Mouse (Mus musculus) G1E (cell line): Measurements from ENCODE around the gene Arl1. TPM values are rescaled to one million over a fixed set of nuclear protein-coding genes. Genes with fewer than 3 reads are reported as not detected.
"Not testable (repeated sequence)": the region's sequence is repeated elsewhere in the genome, so short reads cannot be mapped to it uniquely, and the experiment has no call there.

Source experiments
- ATAC-seq: 2 replicates; pipeline ENCODE4 v1.8.0; 2016; ENCODE audit warnings: mild to moderate bottlenecking; ENCODE audit not compliant: insufficient number of reproducible peaks, poor library complexity, low FRiP score, severe bottlenecking; ENCODE audit errors: extremely low read depth
- DNase-seq: peaks from one replicate; pipeline ENCODE4 v3.0.0; 2012; ENCODE audit warnings: low spot score
- H3K27me3 ChIP-seq: 2 replicates; pipeline ENCODE4 v1.6.1; 2012; ENCODE audit warnings: mild to moderate bottlenecking, low read length, inconsistent platforms; ENCODE audit not compliant: insufficient read depth
- H3K36me3 ChIP-seq: replicated peaks from 2 replicates; pipeline ENCODE3; 2012; ENCODE audit warnings: mild to moderate bottlenecking, inconsistent platforms
- H3K4me1 ChIP-seq: 2 replicates; pipeline ENCODE4 v1.6.1; 2012; ENCODE audit warnings: low read depth, low read length, inconsistent platforms, mixed read lengths; ENCODE audit not compliant: insufficient read depth
- H3K4me3 ChIP-seq: 2 replicates; pipeline ENCODE4 v1.5.1; 2012; ENCODE audit warnings: low read depth, mild to moderate bottlenecking, inconsistent platforms, low read length, moderate library complexity, mixed read lengths
- H3K9me3 ChIP-seq: replicated peaks from 2 replicates; pipeline ENCODE4 v1.6.1; 2012; ENCODE audit warnings: inconsistent platforms
- CTCF ChIP-seq: IDR thresholded peaks from 2 replicates; pipeline ENCODE4 v1.5.1; 2012; ENCODE audit warnings: low read depth, low read length, inconsistent platforms, mixed read lengths
- GATA1 ChIP-seq: IDR thresholded peaks from 2 replicates; pipeline ENCODE4 v1.6.1; 2012; ENCODE audit warnings: borderline replicate concordance, low read length, inconsistent platforms, mixed read lengths
- GATA2 ChIP-seq: IDR thresholded peaks from 2 replicates; pipeline ENCODE4 v1.6.1; 2012; ENCODE audit warnings: low read depth, low read length, inconsistent platforms, borderline replicate concordance
- POLR2AphosphoS5 ChIP-seq: IDR thresholded peaks from 2 replicates; pipeline ENCODE4 v1.6.1; 2012; ENCODE audit warnings: low read depth, low read length, inconsistent platforms; ENCODE audit not compliant: insufficient replicate concordance
- TAL1 ChIP-seq: conservative IDR thresholded peaks from 2 replicates; pipeline ENCODE4 v1.6.1; 2012; ENCODE audit warnings: low read depth, low read length, inconsistent platforms, mixed read lengths
- polyA plus RNA-seq: library from polyadenylated mRNA; stranded (reverse); fragments of >175 nt; gene quantifications from 2 replicates; pipeline ENCODE4 v1.2.3, GENCODE M21; 2012
- total RNA-seq, 2 experiments: library from RNA; stranded (forward) in 1 of 2; stranded (reverse) in 1 of 2; fragments of 200-1000 nt in 1 of 2; fragments of >200 nt in 1 of 2; fragmentation: Nextera tagmentation in 1 of 2; gene quantifications; 2 replicates each; pipeline ENCODE4 v1.2.3; 2014 to 2017

Gene Arl1
- total and polyA plus RNA-seq, 3 experiments: 30.2 to 89.3 (median 76.5) TPM

DNA sequence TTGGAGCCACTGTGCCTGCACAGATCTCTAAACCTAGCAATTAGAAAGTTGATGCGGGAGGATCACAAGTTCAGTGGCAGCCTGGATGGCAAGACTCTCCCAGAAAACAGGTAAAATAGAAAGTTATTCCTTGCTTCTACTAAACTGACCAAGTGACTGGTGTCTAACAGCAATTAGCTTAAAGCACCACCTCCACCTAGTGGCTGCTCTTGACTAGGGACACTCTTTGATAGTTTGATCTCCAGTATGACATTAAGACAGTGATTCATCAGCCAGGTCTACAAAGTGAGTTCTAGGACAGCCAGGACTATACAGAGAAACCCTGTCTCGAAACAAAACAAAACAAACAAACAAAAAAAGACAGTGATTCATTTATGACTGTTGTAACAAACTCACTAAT lies 5.3 kb upstream of the Arl1 start:
- DNase-seq: no peak

DNA sequence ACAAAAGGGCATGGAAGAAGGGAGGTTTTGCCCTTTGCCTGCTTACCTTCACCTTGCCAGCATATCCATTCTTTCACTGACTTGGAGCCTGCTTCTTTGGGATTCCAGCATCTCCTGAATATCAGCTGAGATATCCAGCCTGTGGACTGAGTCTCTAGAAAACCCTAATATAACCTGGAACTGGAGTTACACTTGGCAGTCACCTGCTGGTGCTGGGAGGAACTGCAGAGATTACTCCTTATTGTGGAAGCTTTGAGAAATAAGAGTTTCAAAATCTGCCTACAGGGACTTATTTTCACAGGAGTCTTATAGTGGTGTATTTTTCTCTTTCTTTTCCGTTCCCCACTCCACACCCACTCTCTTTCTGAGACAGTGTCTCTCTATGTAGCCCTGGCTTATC lies 3.5 kb upstream of the Arl1 start:
- DNase-seq: no peak
- H3K4me1 ChIP-seq: peaks cover 15% of the 10 kb centered on the region
- no peaks in the 10 kb centered on the region for H3K9me3 ChIP-seq
- no peaks in the 10 kb centered on the region for H3K36me3 ChIP-seq
- no peak for ATAC-seq
- TF ChIP-seq POLR2AphosphoS5 (no peak), TAL1 (no peak), GATA1 (no peak), CTCF (peak; percentile 26; the same call in 1 of the 2 replicates), GATA2 (no peak)
- peaks cover 19% of the 10 kb centered on the region for H3K27me3 ChIP-seq
- H3K4me3 ChIP-seq: no peak overlapping the region

More for the DNA sequence above, 5.3 kb upstream of the Arl1 start:
- Histone ChIP-seq H3K36me3 (no peaks in the 10 kb centered on the region), H3K4me1 (peaks cover 6% of the 10 kb centered on the region), H3K27me3 (peaks cover 29% of the 10 kb centered on the region), H3K9me3 (no peaks in the 10 kb centered on the region), H3K4me3 (no peak overlapping the region)
- TF ChIP-seq TAL1: no peak
- no peak for TF ChIP-seq GATA2
- no peak for TF ChIP-seq CTCF
- TF ChIP-seq POLR2AphosphoS5: no peak
- no peak for TF ChIP-seq GATA1
- ATAC-seq: peak; percentile 67; the same call in 1 of the 2 replicates

DNA sequence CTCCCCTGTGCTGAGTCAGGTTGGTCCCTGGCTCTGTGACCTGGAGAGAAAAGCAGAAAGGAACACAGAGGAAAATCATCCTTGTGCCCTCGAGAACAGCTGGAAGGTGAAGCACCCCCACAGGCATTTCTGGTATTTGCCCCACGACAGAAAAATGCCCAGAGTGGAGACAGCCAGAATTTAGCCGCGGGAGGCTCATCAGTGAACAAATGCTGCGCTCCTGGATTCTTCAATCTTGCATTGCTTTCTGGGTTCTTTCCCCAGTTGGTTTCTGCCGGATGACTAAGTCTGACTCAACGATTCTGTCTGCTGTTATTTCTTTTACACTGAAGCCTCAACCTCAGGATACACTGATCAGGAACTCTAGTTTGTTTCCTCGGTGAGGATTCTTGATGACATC lies 2.5 kb upstream of the Arl1 start:
- no peaks in the 10 kb centered on the region for H3K9me3 ChIP-seq
- ATAC-seq (no peak), DNase-seq (no peak)
- H3K4me1 ChIP-seq: peaks cover 23% of the 10 kb centered on the region
- H3K4me3 ChIP-seq: no peak overlapping the region
- no peak for TF ChIP-seq GATA1
- no peak for TF ChIP-seq POLR2AphosphoS5
- TF ChIP-seq GATA2: no peak
- no peak for TF ChIP-seq CTCF
- TF ChIP-seq TAL1: no peak
- H3K27me3 ChIP-seq: peaks cover 12% of the 10 kb centered on the region
- H3K36me3 ChIP-seq: peaks cover 3% of the 10 kb centered on the region

DNA sequence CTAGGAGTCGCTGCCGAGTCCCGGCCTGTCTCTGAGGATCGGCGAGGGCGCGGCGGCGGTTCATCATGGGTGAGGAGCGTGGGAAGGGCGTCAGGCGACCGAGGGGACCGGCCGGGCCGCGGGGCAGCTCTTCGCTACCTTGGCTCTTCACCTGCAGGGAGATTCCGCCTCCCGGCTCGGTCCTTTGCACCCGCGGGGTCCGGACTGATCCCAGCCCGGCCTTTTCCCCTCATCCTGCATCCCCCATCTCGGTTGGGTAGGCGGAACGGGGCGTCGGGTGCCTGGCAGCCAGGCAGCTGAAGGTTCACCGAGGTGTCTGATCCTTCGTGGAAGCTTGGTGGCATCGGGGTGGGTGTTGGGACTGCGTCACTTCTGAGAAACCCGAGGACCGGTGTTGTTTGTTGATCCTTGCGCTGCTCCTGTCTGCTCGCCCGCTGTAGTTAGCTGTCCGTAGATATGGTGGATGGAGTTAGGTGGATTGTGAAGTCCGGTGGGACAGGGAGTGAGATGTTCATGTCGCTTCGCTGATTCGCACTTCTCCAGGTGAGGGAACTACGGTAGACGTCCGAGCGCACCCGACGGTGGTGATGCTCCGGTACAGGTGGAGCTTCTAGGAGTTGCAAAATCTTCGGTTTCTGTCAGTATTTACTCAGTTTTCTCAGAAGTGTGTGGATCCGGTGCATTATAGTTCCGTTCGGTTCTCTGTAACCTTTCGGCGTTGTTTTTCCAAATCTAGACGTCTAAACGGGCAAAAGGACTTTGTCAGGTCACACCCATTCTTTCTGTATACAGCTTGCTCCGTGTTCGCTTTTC lies 1.0 kb downstream of the Arl1 start:
- H3K4me1 ChIP-seq: peaks cover 30% of the 10 kb centered on the region
- H3K36me3 ChIP-seq: peaks cover 27% of the 10 kb centered on the region
- no peak for ATAC-seq
- H3K27me3 ChIP-seq: peaks cover 7% of the 10 kb centered on the region; the same call in 1 of the 2 replicates
- TF ChIP-seq GATA1 (no peak), TAL1 (no peak), POLR2AphosphoS5 (no peak), GATA2 (no peak), CTCF (no peak)
- H3K9me3 ChIP-seq: no peaks in the 10 kb centered on the region
- peak overlapping the region; percentile 97 for H3K4me3 ChIP-seq
- DNase-seq: peak; percentile 26

DNA sequence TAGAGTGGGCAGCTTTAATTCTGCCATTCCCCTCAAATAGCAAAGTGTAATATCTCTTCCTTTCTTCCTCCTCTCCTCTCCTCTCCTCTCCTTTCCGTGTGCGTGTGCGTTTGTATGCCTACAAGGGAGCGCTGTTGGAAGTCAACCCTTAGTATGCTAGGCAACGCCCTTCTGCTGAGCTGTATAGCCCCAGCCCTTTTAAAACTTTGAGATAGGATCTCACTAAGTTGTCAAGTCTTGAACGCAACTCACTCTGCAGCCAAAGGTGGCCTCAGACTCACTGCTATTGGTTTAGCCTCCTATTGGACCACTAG lies 1.6 kb downstream of the Arl1 start:
- no peak for TF ChIP-seq POLR2AphosphoS5
- no peak for TF ChIP-seq TAL1
- no peak for TF ChIP-seq CTCF
- no peak for TF ChIP-seq GATA2
- no peak for TF ChIP-seq GATA1
- Histone ChIP-seq H3K36me3 (peaks cover 32% of the 10 kb centered on the region), H3K4me3 (peak overlapping the region; percentile 97), H3K27me3 (peaks cover 7% of the 10 kb centered on the region; the same call in 1 of the 2 replicates), H3K4me1 (peaks cover 29% of the 10 kb centered on the region), H3K9me3 (no peaks in the 10 kb centered on the region)
- ATAC-seq (peak; percentile 52), DNase-seq (no peak)

DNA sequence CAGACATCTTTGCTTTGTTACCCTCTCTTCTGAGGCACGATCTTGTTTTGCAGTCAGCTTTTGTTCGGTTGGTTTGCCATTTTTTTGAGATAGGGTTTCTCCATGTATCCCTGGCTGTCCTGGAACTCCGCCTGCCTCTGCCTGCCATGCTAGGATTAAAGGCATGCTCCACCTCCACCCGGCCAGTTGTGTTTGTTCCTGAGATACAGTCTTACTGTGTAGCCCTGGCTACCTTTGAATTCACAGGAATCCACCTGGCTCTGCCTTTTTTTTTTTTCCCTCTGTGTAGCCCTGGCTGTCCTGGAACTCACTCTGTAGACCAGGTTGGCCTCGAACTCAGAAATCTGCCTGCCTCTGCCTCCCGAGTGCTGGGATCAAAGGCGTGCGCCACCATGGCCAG lies 8.4 kb downstream of the Arl1 start:
- H3K36me3 ChIP-seq: peaks cover 76% of the 10 kb centered on the region
- not testable (repeated sequence) for H3K4me1 ChIP-seq, DNase-seq, H3K4me3 ChIP-seq, H3K27me3 ChIP-seq, H3K9me3 ChIP-seq, ATAC-seq

DNA sequence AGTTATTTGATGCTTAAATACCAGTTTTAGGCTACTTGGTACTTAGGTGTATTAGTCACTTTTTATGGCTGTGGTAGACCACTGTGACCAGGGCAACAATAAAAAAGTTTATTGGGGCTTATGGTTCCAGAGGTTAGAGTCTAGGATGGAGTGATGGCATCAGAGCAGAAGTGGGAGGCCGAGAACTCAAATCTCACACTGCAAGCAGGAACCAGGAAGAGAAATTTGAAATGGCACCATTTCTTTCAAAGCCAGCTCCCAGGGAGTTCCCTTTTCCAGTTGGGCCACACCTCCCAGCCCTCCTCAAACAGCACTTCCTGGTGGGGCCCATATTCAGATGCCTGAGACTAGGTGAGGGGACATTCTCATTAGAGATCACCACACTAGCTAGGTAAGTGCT lies 9.2 kb downstream of the Arl1 start:
- no peak for DNase-seq
- Histone ChIP-seq H3K36me3 (peaks cover 78% of the 10 kb centered on the region), H3K4me3 (no peak overlapping the region), H3K4me1 (no peaks in the 10 kb centered on the region; the same call in 1 of the 2 replicates), H3K27me3 (no peaks in the 10 kb centered on the region), H3K9me3 (no peaks in the 10 kb centered on the region)
- TF ChIP-seq POLR2AphosphoS5 (no peak), GATA2 (no peak), GATA1 (no peak), TAL1 (no peak), CTCF (no peak)
- ATAC-seq: no peak
